Mouse (Mus musculus) embryonic facial prominence, embryonic 15.5 days (tissue): ENCODE measurements around the gene Rps6ka5. TPM values are rescaled to one million over a fixed set of nuclear protein-coding genes. Genes with fewer than 3 reads are reported as not detected.

Experiments used
- ATAC-seq: fragments of 200-750 bp; cut with Nextera tagmentation; 2 replicates; pipeline ENCODE4 v1.8.0; 2017; ENCODE audit warnings: low read depth, moderate TSS enrichment; ENCODE audit not compliant: insufficient number of reproducible peaks, low FRiP score, low TSS enrichment
- H3K27ac ChIP-seq: fragments of 300-500 bp; sonication (generic); replicated peaks from 2 replicates; pipeline ENCODE4 v1.5.1; 2015; ENCODE audit warnings: mild to moderate bottlenecking, inconsistent platforms
- H3K27me3 ChIP-seq: fragments of 300-500 bp; sonication (generic); 2 replicates; pipeline ENCODE4 v1.6.1; 2015; ENCODE audit warnings: inconsistent platforms
- H3K36me3 ChIP-seq: fragments of 300-500 bp; sonication (generic); 2 replicates; pipeline ENCODE4 v1.6.1; 2015; ENCODE audit warnings: mild to moderate bottlenecking, inconsistent platforms
- H3K4me1 ChIP-seq: fragments of 300-500 bp; sonication (generic); 2 replicates; pipeline ENCODE4 v1.6.1; 2015; ENCODE audit warnings: inconsistent platforms
- H3K4me2 ChIP-seq: fragments of 300-500 bp; sonication (generic); replicated peaks from 2 replicates; pipeline ENCODE4 v1.6.1; 2015; ENCODE audit warnings: mild to moderate bottlenecking, inconsistent platforms
- H3K4me3 ChIP-seq: fragments of 300-500 bp; sonication (generic); replicated peaks from 2 replicates; pipeline ENCODE4 v1.5.1; 2015; ENCODE audit warnings: mild to moderate bottlenecking, inconsistent platforms
- H3K9ac ChIP-seq: fragments of 300-500 bp; sonication (generic); 2 replicates; pipeline ENCODE4 v1.6.1; 2015; ENCODE audit warnings: inconsistent platforms
- H3K9me3 ChIP-seq: fragments of 300-500 bp; sonication (generic); replicated peaks from 2 replicates; pipeline ENCODE4 v1.6.1; 2016; ENCODE audit warnings: inconsistent platforms
- WGBS: fragments of 180-500 bp; shearing (Covaris S2); methylation state at CpG from one replicate; pipeline ENCODE4 v1.1.7; 2015; 5-methylcytosine and 5-hydroxymethylcytosine counted together
- polyA plus RNA-seq: library from polyadenylated mRNA; unstranded; fragments of >200 nt; fragmentation: Nextera tagmentation; extraction: Ambion mirVana; gene quantifications from 2 replicates; pipeline ENCODE4 v1.2.1, GENCODE M21; 2015

Rps6ka5 gene
- polyA plus RNA-seq, 1 experiment from 2014 or later = 4.5 TPM

GRCm38 (mm10) chr12:100641936-100642335, 84.8 kb downstream of the Rps6ka5 start:
- Histone ChIP-seq H3K27me3 (no peaks in the 10 kb centered on the region), H3K36me3 (no peaks in the 10 kb centered on the region), H3K27ac (no peak overlapping the region), H3K4me1 (peaks cover 7% of the 10 kb centered on the region; the same call in 1 of the 2 replicates), H3K9ac (no peak overlapping the region), H3K4me3 (no peak overlapping the region), H3K9me3 (no peaks in the 10 kb centered on the region), H3K4me2 (no peak overlapping the region)
- WGBS = 92% methylated on average over 1 of the region's 1 CpGs
- ATAC-seq = no peak

- Histone ChIP-seq H3K27me3 (no peaks in the 10 kb centered on the region), H3K36me3 (no peaks in the 10 kb centered on the region), H3K9ac (no peak overlapping the region), H3K4me1 (peaks cover 7% of the 10 kb centered on the region; the same call in 1 of the 2 replicates), H3K4me3 (no peak overlapping the region), H3K4me2 (no peak overlapping the region), H3K27ac (no peak overlapping the region), H3K9me3 (no peaks in the 10 kb centered on the region)
- no peak for ATAC-seq
- 49% methylated on average over 3 of the region's 3 CpGs for WGBS
These were observed 86.1 kb downstream of the Rps6ka5 start for GRCm38 (mm10) chr12:100640726-100641125.

- H3K9ac ChIP-seq = no peak overlapping the region
- H3K27me3 ChIP-seq = no peaks in the 10 kb centered on the region
- 22% methylated on average over 7 of the region's 7 CpGs for WGBS
- H3K36me3 ChIP-seq = no peaks in the 10 kb centered on the region
- no peak overlapping the region for H3K27ac ChIP-seq
- H3K9me3 ChIP-seq = no peaks in the 10 kb centered on the region
- no peak for ATAC-seq
- H3K4me2 ChIP-seq = no peak overlapping the region
- H3K4me1 ChIP-seq = peaks cover 7% of the 10 kb centered on the region; the same call in 1 of the 2 replicates
- no peak overlapping the region for H3K4me3 ChIP-seq
These were observed 87.1 kb downstream of the Rps6ka5 start for GRCm38 (mm10) chr12:100639680-100640079.

GRCm38 (mm10) chr12:100637886-100638285, 88.9 kb downstream of the Rps6ka5 start:
- Histone ChIP-seq H3K27me3 (no peaks in the 10 kb centered on the region), H3K27ac (no peak overlapping the region), H3K4me3 (no peak overlapping the region), H3K9ac (no peak overlapping the region), H3K36me3 (no peaks in the 10 kb centered on the region), H3K9me3 (no peaks in the 10 kb centered on the region), H3K4me2 (no peak overlapping the region), H3K4me1 (peaks cover 7% of the 10 kb centered on the region; the same call in 1 of the 2 replicates)
- WGBS = 92% methylated on average over 8 of the region's 8 CpGs
- no peak for ATAC-seq

DNA sequence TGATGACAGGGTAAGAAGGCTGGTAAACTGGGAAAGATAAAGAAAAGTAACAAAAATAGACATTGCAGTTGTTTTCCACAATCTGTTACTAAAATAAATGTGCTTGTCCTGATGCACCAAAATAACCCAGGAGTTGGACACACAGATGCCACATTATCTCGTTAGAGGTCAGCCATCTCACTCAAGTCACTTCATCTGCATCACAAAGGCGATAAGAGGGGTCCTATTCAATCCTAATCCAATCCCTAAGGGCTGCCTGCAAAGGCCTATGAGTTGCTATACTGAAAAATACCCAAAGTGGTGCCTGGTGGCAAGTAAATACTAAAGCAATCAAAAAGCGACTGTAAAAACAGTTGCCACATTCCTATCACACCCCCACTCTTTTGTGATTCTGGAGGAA, 90.0 kb downstream of the Rps6ka5 start:
- Histone ChIP-seq H3K9me3 (no peaks in the 10 kb centered on the region), H3K9ac (no peak overlapping the region), H3K4me3 (no peak overlapping the region), H3K36me3 (no peaks in the 10 kb centered on the region), H3K4me1 (peaks cover 7% of the 10 kb centered on the region; the same call in 1 of the 2 replicates), H3K4me2 (no peak overlapping the region), H3K27me3 (no peaks in the 10 kb centered on the region), H3K27ac (no peak overlapping the region)
- ATAC-seq = no peak
- 56% methylated on average over 3 of the region's 3 CpGs for WGBS

DNA sequence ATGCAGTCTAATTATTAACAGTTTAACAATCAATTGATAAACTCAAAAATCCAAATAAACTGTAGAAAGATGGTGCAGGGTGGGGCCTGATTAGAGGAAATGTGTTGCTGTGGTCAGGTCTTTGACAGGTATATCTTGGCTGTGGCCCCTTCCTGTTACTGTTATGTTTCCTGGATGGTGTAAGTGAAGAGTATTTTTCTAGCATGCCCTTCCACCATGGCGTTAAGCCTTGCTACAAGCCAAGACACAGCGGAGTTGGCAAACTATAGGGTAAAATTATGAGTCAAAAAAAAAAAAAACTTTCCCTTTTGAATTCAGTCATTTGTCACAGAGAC, 90.5 kb downstream of the Rps6ka5 start:
- no peaks in the 10 kb centered on the region for H3K36me3 ChIP-seq
- ATAC-seq = no peak
- H3K4me2 ChIP-seq = no peak overlapping the region
- no peak overlapping the region for H3K4me3 ChIP-seq
- H3K27me3 ChIP-seq = no peaks in the 10 kb centered on the region
- H3K4me1 ChIP-seq = peaks cover 7% of the 10 kb centered on the region; the same call in 1 of the 2 replicates
- no peak overlapping the region for H3K9ac ChIP-seq
- WGBS = 91% methylated on average over 2 of the region's 2 CpGs
- H3K27ac ChIP-seq = no peak overlapping the region
- H3K9me3 ChIP-seq = no peaks in the 10 kb centered on the region

- H3K27ac ChIP-seq = no peak overlapping the region
- no peak overlapping the region for H3K4me3 ChIP-seq
- H3K36me3 ChIP-seq = no peaks in the 10 kb centered on the region
- H3K4me1 ChIP-seq = peaks cover 7% of the 10 kb centered on the region; the same call in 1 of the 2 replicates
- no peaks in the 10 kb centered on the region for H3K9me3 ChIP-seq
- H3K9ac ChIP-seq = no peak overlapping the region
- H3K4me2 ChIP-seq = no peak overlapping the region
- no peak for ATAC-seq
- WGBS = 79% methylated on average over 6 of the region's 6 CpGs
- no peaks in the 10 kb centered on the region for H3K27me3 ChIP-seq
These were observed 91.0 kb downstream of the Rps6ka5 start for GRCm38 (mm10) chr12:100635601-100636298.

- H3K4me3 ChIP-seq = no peak overlapping the region
- H3K4me1 ChIP-seq = no peaks in the 10 kb centered on the region
- no peaks in the 10 kb centered on the region for H3K9me3 ChIP-seq
- H3K4me2 ChIP-seq = no peak overlapping the region
- 76% methylated on average over 3 of the region's 3 CpGs for WGBS
- no peaks in the 10 kb centered on the region for H3K27me3 ChIP-seq
- no peak for ATAC-seq
- no peak overlapping the region for H3K9ac ChIP-seq
- H3K27ac ChIP-seq = no peak overlapping the region
- H3K36me3 ChIP-seq = no peaks in the 10 kb centered on the region
These were observed 93.6 kb downstream of the Rps6ka5 start for GRCm38 (mm10) chr12:100633231-100633630.

- 92% methylated on average over 7 of the region's 7 CpGs for WGBS
- H3K9ac ChIP-seq = no peak overlapping the region
- no peak overlapping the region for H3K27ac ChIP-seq
- H3K36me3 ChIP-seq = no peaks in the 10 kb centered on the region
- H3K4me3 ChIP-seq = no peak overlapping the region
- H3K9me3 ChIP-seq = no peaks in the 10 kb centered on the region
- H3K4me2 ChIP-seq = no peak overlapping the region
- peaks cover 4% of the 10 kb centered on the region; the same call in 1 of the 2 replicates for H3K4me1 ChIP-seq
- no peak for ATAC-seq
- no peaks in the 10 kb centered on the region for H3K27me3 ChIP-seq
These were observed 95.5 kb downstream of the Rps6ka5 start for GRCm38 (mm10) chr12:100631286-100631685.

DNA sequence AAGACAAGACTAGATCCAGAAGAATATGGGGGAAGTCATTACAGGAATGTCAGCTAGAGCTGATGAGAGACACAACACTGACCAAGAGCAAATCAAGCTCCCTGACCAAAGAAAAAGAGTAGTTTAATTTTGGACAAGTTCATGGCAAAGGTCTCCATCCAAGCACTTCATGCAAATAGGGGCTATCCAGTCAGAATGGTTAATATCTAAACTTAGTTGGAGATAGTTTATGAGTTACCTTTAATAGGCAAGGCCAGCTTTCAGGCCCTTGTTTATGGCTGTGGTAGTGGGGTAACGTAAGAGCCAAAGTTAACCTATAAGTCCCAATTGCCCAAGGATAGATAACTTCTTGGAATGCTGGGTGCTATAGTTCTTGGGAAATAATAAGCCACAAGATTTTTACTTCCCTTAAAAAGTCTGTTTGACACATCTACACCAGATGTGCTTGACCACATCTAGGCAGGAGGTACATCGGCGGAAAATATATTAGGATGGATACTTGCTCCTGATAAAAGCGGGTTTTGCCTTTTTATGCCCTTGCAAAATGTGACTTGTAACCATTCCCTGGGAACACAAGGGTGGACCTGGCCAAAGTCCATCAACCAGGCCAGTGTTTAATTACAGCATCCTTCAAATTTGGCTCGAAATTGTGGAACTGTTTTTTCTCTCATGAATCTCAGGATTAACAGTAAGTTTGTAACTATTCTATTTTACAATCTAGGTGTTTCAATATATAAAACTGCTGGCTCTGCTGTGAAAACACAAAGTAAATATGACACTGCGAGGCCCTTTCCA, 97.5 kb downstream of the Rps6ka5 start:
- Histone ChIP-seq H3K9me3 (no peaks in the 10 kb centered on the region), H3K4me2 (no peak overlapping the region), H3K27me3 (no peaks in the 10 kb centered on the region), H3K4me3 (no peak overlapping the region), H3K4me1 (peaks cover 8% of the 10 kb centered on the region; the same call in 1 of the 2 replicates), H3K36me3 (no peaks in the 10 kb centered on the region), H3K27ac (no peak overlapping the region), H3K9ac (no peak overlapping the region)
- WGBS = 85% methylated on average over 6 of the region's 6 CpGs
- ATAC-seq = no peak

GRCm38 (mm10) chr12:100626991-100627677, 99.6 kb downstream of the Rps6ka5 start:
- no peak overlapping the region for H3K27ac ChIP-seq
- ATAC-seq = no peak

More at GRCm38 (mm10) chr12:100626991-100627677, 99.6 kb downstream of the Rps6ka5 start:
- Histone ChIP-seq H3K4me2 (no peak overlapping the region), H3K9me3 (no peaks in the 10 kb centered on the region), H3K36me3 (no peaks in the 10 kb centered on the region), H3K9ac (no peak overlapping the region), H3K4me1 (peaks cover 8% of the 10 kb centered on the region; the same call in 1 of the 2 replicates), H3K4me3 (no peak overlapping the region), H3K27me3 (no peaks in the 10 kb centered on the region)
- 28% methylated on average over 1 of the region's 1 CpGs for WGBS
